Mouse (Mus musculus): ENCODE data around the gene Phc3. TPM values are rescaled to one million over a fixed set of nuclear protein-coding genes. Genes with fewer than 3 reads are reported as not detected.
A peak's percentile ranks its signal among the peaks of the same experiment; 100 is the strongest.
"Not testable (repeated sequence)": the region's sequence is repeated elsewhere in the genome, so short reads cannot be mapped to it uniquely, and the experiment has no call there.

The Phc3 gene
- polyA plus RNA-seq, 2 experiments, result 1.9 to 2.9 TPM

GRCm38 (mm10) chr3:30860705-30861104, 108.5 kb downstream of the Phc3 start:
- H3K9me3 ChIP-seq (ENCODE audit: control insufficient read depth, low read length), result no peaks in the 10 kb centered on the region
- no peaks in the 10 kb centered on the region for H3K36me3 ChIP-seq (replicated peaks; ENCODE audit: control insufficient read depth, insufficient read depth, low read depth)
- peaks cover 0 to 3% of the 10 kb centered on the region in 2 experiments; a peak in 1 of 4 replicates for H3K4me1 ChIP-seq (replicated peaks; ENCODE audit: control insufficient read depth in 2 of 2, insufficient read depth in 2 of 2, low read length in 1 of 2)
- H3K27ac ChIP-seq, result no peak overlapping the region
- DNase-seq (ENCODE audit: low read depth in 3 of 3, low spot score in 3 of 3) (no peak), ATAC-seq (ENCODE audit: insufficient read depth) (no peak)
- H3K27me3 ChIP-seq (ENCODE audit: control insufficient read depth, insufficient read depth, low read length), result peaks cover 10% of the 10 kb centered on the region
- no peak overlapping the region for H3K9ac ChIP-seq (replicated peaks)
- no peak overlapping the region for H3K4me3 ChIP-seq (ENCODE audit: insufficient read depth in 1 of 2, low read depth in 2 of 2, low read length in 2 of 2)
- 40% methylated on average over 4 of the region's 4 CpGs for WGBS (ENCODE audit: insufficient replicate concordance)
- no peak for TF ChIP-seq CTCF (IDR thresholded peaks at IDR 0.05; ENCODE audit: low read depth)
- no peak for TF ChIP-seq EP300 (IDR thresholded peaks at IDR 0.05; ENCODE audit: low read depth)
- H3K4me2 ChIP-seq (ENCODE audit: low read depth), result no peak overlapping the region

GRCm38 (mm10) chr3:30859599-30859998, 109.6 kb downstream of the Phc3 start:
- not testable (repeated sequence) for H3K36me3 ChIP-seq (replicated peaks; ENCODE audit: control insufficient read depth, insufficient read depth, low read depth); H3K4me2 ChIP-seq (ENCODE audit: low read depth); H3K4me1 ChIP-seq (replicated peaks; ENCODE audit: control insufficient read depth in 2 of 2, insufficient read depth in 2 of 2, low read length in 1 of 2); H3K9ac ChIP-seq (replicated peaks); H3K9me3 ChIP-seq (ENCODE audit: control insufficient read depth, low read length); ATAC-seq (ENCODE audit: insufficient read depth); H3K4me3 ChIP-seq (ENCODE audit: insufficient read depth in 1 of 2, low read depth in 2 of 2, low read length in 2 of 2); H3K27ac ChIP-seq; DNase-seq (ENCODE audit: low read depth in 3 of 3, low spot score in 3 of 3)
- WGBS (ENCODE audit: insufficient replicate concordance), result 78% methylated on average over 8 of the region's 8 CpGs
- H3K27me3 ChIP-seq (ENCODE audit: control insufficient read depth, insufficient read depth, low read length), result peaks cover 11% of the 10 kb centered on the region

GRCm38 (mm10) chr3:30855604-30856458, 113.4 kb downstream of the Phc3 start, which contains the start of gene Gpr160:
Gpr160 (plus strand) TSS chr3:30855950.
- Histone ChIP-seq H3K27ac (no peak within 1 kb of the TSS), H3K9ac (replicated peaks) (peak within 1 kb of the TSS; percentile 12; the same call in 1 of the 2 replicates), H3K4me1 (replicated peaks; ENCODE audit: control insufficient read depth in 2 of 2, insufficient read depth in 2 of 2, low read length in 1 of 2) (no peaks in the 10 kb centered on the region), H3K4me3 (ENCODE audit: insufficient read depth in 1 of 2, low read depth in 2 of 2, low read length in 2 of 2) (peak within 1 kb of the TSS; percentile 53 to 69), H3K9me3 (ENCODE audit: control insufficient read depth, low read length) (no peaks in the 10 kb centered on the region), H3K36me3 (replicated peaks; ENCODE audit: control insufficient read depth, insufficient read depth, low read depth) (no peaks in the 10 kb centered on the region), H3K27me3 (ENCODE audit: control insufficient read depth, insufficient read depth, low read length) (peaks cover 14% of the 10 kb centered on the region), H3K4me2 (ENCODE audit: low read depth) (peak within 1 kb of the TSS; percentile 64)
- ATAC-seq (ENCODE audit: insufficient read depth) (peak; percentile 71), DNase-seq (ENCODE audit: low read depth in 3 of 3, low spot score in 3 of 3) (peak; percentile 36 to 44 (median 37))
- under 1% methylated on average over 74 of the region's 75 CpGs for WGBS (ENCODE audit: insufficient replicate concordance)
- TF ChIP-seq CTCF (IDR thresholded peaks at IDR 0.05; ENCODE audit: low read depth), result peak; percentile 74
- TF ChIP-seq EP300 (IDR thresholded peaks at IDR 0.05; ENCODE audit: low read depth), result no peak

- no peak overlapping the region for H3K4me3 ChIP-seq (ENCODE audit: insufficient read depth in 1 of 2, low read depth in 2 of 2, low read length in 2 of 2)
- H3K9me3 ChIP-seq (ENCODE audit: control insufficient read depth, low read length), result no peaks in the 10 kb centered on the region
- no peaks in the 10 kb centered on the region for H3K36me3 ChIP-seq (replicated peaks; ENCODE audit: control insufficient read depth, insufficient read depth, low read depth)
- ATAC-seq (ENCODE audit: insufficient read depth), result no peak
- H3K27ac ChIP-seq, result no peak overlapping the region
- H3K27me3 ChIP-seq (ENCODE audit: control insufficient read depth, insufficient read depth, low read length), result peaks cover 14% of the 10 kb centered on the region
- no peak overlapping the region for H3K9ac ChIP-seq (replicated peaks)
- no peak overlapping the region for H3K4me2 ChIP-seq (ENCODE audit: low read depth)
- no peak for DNase-seq (ENCODE audit: low read depth in 3 of 3, low spot score in 3 of 3)
- no peak for TF ChIP-seq EP300 (IDR thresholded peaks at IDR 0.05; ENCODE audit: low read depth)
- 66% methylated on average over 5 of the region's 5 CpGs for WGBS (ENCODE audit: insufficient replicate concordance)
- no peaks in the 10 kb centered on the region for H3K4me1 ChIP-seq (replicated peaks; ENCODE audit: control insufficient read depth in 2 of 2, insufficient read depth in 2 of 2, low read length in 1 of 2)
Observed at GRCm38 (mm10) chr3:30853596-30853995, 115.6 kb downstream of the Phc3 start.

GRCm38 (mm10) chr3:30851422-30851821, 117.8 kb downstream of the Phc3 start:
- TF ChIP-seq CTCF (IDR thresholded peaks at IDR 0.05; ENCODE audit: low read depth), result no peak
- TF ChIP-seq EP300 (IDR thresholded peaks at IDR 0.05; ENCODE audit: low read depth), result no peak
- peaks cover 11% of the 10 kb centered on the region; the same call in 1 of the 2 replicates for H3K27me3 ChIP-seq (ENCODE audit: control insufficient read depth, insufficient read depth, low read length)
- H3K4me3 ChIP-seq (ENCODE audit: insufficient read depth in 1 of 2, low read depth in 2 of 2, low read length in 2 of 2), result no peak overlapping the region
- no peak overlapping the region for H3K4me2 ChIP-seq (ENCODE audit: low read depth)
- no peaks in the 10 kb centered on the region for H3K4me1 ChIP-seq (replicated peaks; ENCODE audit: control insufficient read depth in 2 of 2, insufficient read depth in 2 of 2, low read length in 1 of 2)
- H3K9ac ChIP-seq (replicated peaks), result no peak overlapping the region
- WGBS (ENCODE audit: insufficient replicate concordance), result 38% methylated on average over 6 of the region's 6 CpGs
- ATAC-seq (ENCODE audit: insufficient read depth), result no peak
- no peak for DNase-seq (ENCODE audit: low read depth in 3 of 3, low spot score in 3 of 3)
- no peak overlapping the region for H3K27ac ChIP-seq
- no peaks in the 10 kb centered on the region for H3K9me3 ChIP-seq (ENCODE audit: control insufficient read depth, low read length)
- H3K36me3 ChIP-seq (replicated peaks; ENCODE audit: control insufficient read depth, insufficient read depth, low read depth), result no peaks in the 10 kb centered on the region

Other genes with a start within 250 kb of the Phc3 start
- gene Samd7, start 223.1 kb downstream of the Phc3 start, polyA plus RNA-seq (2012; rRNA removed), result 0.02 and 0.07 TPM in 2 replicates
- 0.04 TPM in 1 of 2 replicates, not detected in the other for gene Samd7, start 223.1 kb downstream of the Phc3 start, polyA plus RNA-seq (2014; fragmentation: Nextera tagmentation; extraction: Ambion mirVana)
- gene Sec62, start 176.5 kb downstream of the Phc3 start, polyA plus RNA-seq (2012; rRNA removed), result 16.3 and 24.4 TPM in 2 replicates
- 57.7 and 57.8 TPM in 2 replicates for gene Sec62, start 176.5 kb downstream of the Phc3 start, polyA plus RNA-seq (2014; fragmentation: Nextera tagmentation; extraction: Ambion mirVana)
- 1.4 and 1.5 TPM in 2 replicates for gene Gpr160, start 113.5 kb downstream of the Phc3 start, polyA plus RNA-seq (2012; rRNA removed)
- 2.5 and 4.8 TPM in 2 replicates for gene Gpr160, start 113.5 kb downstream of the Phc3 start, polyA plus RNA-seq (2014; fragmentation: Nextera tagmentation; extraction: Ambion mirVana)
- 3.4 and 4.6 TPM in 2 replicates for gene Prkci, start 26.3 kb upstream of the Phc3 start, polyA plus RNA-seq (2012; rRNA removed)
- 5.1 and 5.3 TPM in 2 replicates for gene Prkci, start 26.3 kb upstream of the Phc3 start, polyA plus RNA-seq (2014; fragmentation: Nextera tagmentation; extraction: Ambion mirVana)
- 1.6 and 2.7 TPM in 2 replicates for gene Skil, start 125.6 kb upstream of the Phc3 start, polyA plus RNA-seq (2012; rRNA removed)
- gene Skil, start 125.6 kb upstream of the Phc3 start, polyA plus RNA-seq (2014; fragmentation: Nextera tagmentation; extraction: Ambion mirVana), result 4.2 and 4.3 TPM in 2 replicates
- gene Cldn11, start 180.5 kb upstream of the Phc3 start, polyA plus RNA-seq (2012; rRNA removed), result 0.06 and 0.09 TPM in 2 replicates
- not detected in 2 replicates for gene Cldn11, start 180.5 kb upstream of the Phc3 start, polyA plus RNA-seq (2014; fragmentation: Nextera tagmentation; extraction: Ambion mirVana)

Data from liver, embryonic 14.5 days (tissue).